Mouse (Mus musculus) embryonic facial prominence, embryonic 12.5 days (tissue): ENCODE results near the gene Ralgapb. TPM values are rescaled to one million over a fixed set of nuclear protein-coding genes. Genes with fewer than 3 reads are reported as not detected.

Source experiments
- ATAC-seq: fragments of 200-750 bp; cut with Nextera tagmentation; 2 replicates; pipeline ENCODE4 v1.8.0; 2017; ENCODE audit not compliant: insufficient number of reproducible peaks, insufficient read depth, low FRiP score, low TSS enrichment
- H3K27ac ChIP-seq: fragments of 300-500 bp; sonication (generic); 2 replicates; pipeline ENCODE4 v1.5.1; 2016; ENCODE audit warnings: mild to moderate bottlenecking
- H3K27me3 ChIP-seq: fragments of 300-500 bp; sonication (generic); 2 replicates; pipeline ENCODE4 v1.6.1; 2016; ENCODE audit warnings: mild to moderate bottlenecking, moderate library complexity
- H3K36me3 ChIP-seq: fragments of 300-500 bp; sonication (generic); 2 replicates; pipeline ENCODE4 v1.6.1; 2016; ENCODE audit warnings: mild to moderate bottlenecking
- H3K4me1 ChIP-seq: fragments of 300-500 bp; sonication (generic); 2 replicates; pipeline ENCODE4 v1.6.1; 2016
- H3K4me2 ChIP-seq: fragments of 300-500 bp; sonication (generic); replicated peaks from 2 replicates; pipeline ENCODE4 v1.6.1; 2016; ENCODE audit warnings: mild to moderate bottlenecking, moderate library complexity
- H3K4me3 ChIP-seq: fragments of 300-500 bp; sonication (generic); 2 replicates; pipeline ENCODE4 v1.5.1; 2016; ENCODE audit warnings: mild to moderate bottlenecking
- H3K9ac ChIP-seq: fragments of 300-500 bp; sonication (generic); 2 replicates; pipeline ENCODE4 v1.6.1; 2016; ENCODE audit warnings: mild to moderate bottlenecking, moderate library complexity
- H3K9me3 ChIP-seq: fragments of 300-500 bp; sonication (generic); 2 replicates; pipeline ENCODE4 v1.6.1; 2016; ENCODE audit warnings: mild to moderate bottlenecking, moderate library complexity
- WGBS: fragments of 180-500 bp; shearing (Covaris S2); methylation state at CpG from one replicate; pipeline ENCODE4 v1.1.7; 2016; 5-methylcytosine and 5-hydroxymethylcytosine counted together
- polyA plus RNA-seq: library from polyadenylated mRNA; unstranded; fragments of >200 nt; fragmentation: Nextera tagmentation; extraction: Ambion mirVana; gene quantifications from 2 replicates; pipeline ENCODE4 v1.2.1, GENCODE M21; 2016

The Ralgapb gene
- polyA plus RNA-seq: 18.9 and 21.4 TPM in 2 replicates

DNA sequence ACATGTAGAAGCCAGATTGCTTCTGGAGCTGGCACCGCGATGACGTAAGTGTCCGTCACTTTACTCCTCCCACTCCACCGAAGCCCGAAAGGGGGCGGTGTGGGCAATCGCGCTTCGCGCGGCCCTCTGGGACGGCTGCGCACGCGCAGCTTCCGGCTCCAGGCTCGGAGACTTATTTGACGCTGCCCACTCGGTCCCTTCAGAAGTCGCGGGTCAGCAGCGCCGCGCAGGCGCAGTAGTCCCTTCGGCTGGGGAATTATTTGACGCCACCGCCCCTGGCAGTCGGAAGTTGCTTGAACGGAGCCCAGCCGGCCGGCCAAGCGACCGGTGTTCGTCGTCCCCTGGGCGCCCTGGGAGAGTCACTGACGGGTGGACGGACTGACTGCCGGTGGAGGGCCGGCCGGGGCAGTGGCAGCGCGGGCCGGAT, at the start of gene Ralgapb:
TSS of gene Ralgapb (plus strand) at position 254 of the 427 bp plus-strand sequence.
- Histone ChIP-seq H3K4me3 (peak within 1 kb of the TSS; percentile 95), H3K4me2 (peak within 1 kb of the TSS; percentile 94), H3K27me3 (no peaks in the 10 kb centered on the region), H3K27ac (peak within 1 kb of the TSS; percentile 86), H3K4me1 (peaks cover 10% of the 10 kb centered on the region), H3K9ac (peak within 1 kb of the TSS; percentile 94), H3K36me3 (no peaks in the 10 kb centered on the region), H3K9me3 (no peaks in the 10 kb centered on the region)
- peak; percentile 91 for ATAC-seq
- under 1% methylated on average over 41 of the region's 46 CpGs for WGBS

- H3K9ac ChIP-seq: peak overlapping the region; percentile 92
- H3K27me3 ChIP-seq: no peaks in the 10 kb centered on the region
- peak overlapping the region; percentile 69; the same call in 1 of the 2 replicates for H3K27ac ChIP-seq
- H3K9me3 ChIP-seq: no peaks in the 10 kb centered on the region
- peak overlapping the region; percentile 86 for H3K4me2 ChIP-seq
- H3K36me3 ChIP-seq: peaks cover 44% of the 10 kb centered on the region
- peak; percentile 82 for ATAC-seq
- under 1% methylated on average over 41 of the region's 41 CpGs for WGBS
- peak overlapping the region; percentile 90 for H3K4me3 ChIP-seq
- H3K4me1 ChIP-seq: peaks cover 20% of the 10 kb centered on the region
Observed at GRCm38 (mm10) chr2:158360873-158361677, 48.6 kb upstream of the Ralgapb start.

DNA sequence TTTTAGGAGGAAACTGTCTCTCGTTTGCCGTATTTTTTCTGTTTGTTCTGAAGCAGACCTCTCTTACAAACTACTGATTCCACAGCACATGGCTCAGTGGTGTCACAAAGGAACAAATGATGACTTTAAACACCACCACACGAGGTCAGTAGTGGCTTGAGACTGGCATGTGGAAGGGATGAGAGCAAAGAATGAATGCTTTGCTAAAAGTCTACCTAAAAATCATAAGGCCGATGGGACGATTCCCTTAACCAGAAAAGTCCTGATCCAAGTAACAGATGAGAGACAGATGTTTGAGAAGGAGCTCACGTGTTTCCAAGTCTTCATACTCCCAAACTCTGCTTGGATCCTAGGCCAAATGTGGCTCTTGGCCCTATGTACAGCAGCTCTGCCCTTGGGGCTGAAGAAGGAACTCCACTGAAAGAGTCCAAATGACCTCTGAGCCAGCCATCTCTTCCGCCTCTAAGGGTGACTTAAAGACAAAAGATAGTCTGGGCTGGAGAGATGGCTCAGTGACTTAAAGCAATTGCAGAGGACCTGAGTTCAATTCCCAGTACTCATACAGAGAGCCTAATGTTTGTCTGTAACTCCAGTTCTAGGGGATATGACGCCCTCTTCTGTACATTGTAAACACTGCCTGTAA, 47.8 kb upstream of the Ralgapb start:
- no peaks in the 10 kb centered on the region for H3K27me3 ChIP-seq
- H3K36me3 ChIP-seq: peaks cover 36% of the 10 kb centered on the region
- H3K4me1 ChIP-seq: peaks cover 20% of the 10 kb centered on the region
- H3K4me3 ChIP-seq: peak overlapping the region; percentile 90
- 34% methylated on average over 8 of the region's 8 CpGs for WGBS
- H3K9me3 ChIP-seq: no peaks in the 10 kb centered on the region
- no peak overlapping the region for H3K9ac ChIP-seq
- H3K4me2 ChIP-seq: peak overlapping the region; percentile 86
- H3K27ac ChIP-seq: peak overlapping the region; percentile 50; the same call in 1 of the 2 replicates
- ATAC-seq: no peak

DNA sequence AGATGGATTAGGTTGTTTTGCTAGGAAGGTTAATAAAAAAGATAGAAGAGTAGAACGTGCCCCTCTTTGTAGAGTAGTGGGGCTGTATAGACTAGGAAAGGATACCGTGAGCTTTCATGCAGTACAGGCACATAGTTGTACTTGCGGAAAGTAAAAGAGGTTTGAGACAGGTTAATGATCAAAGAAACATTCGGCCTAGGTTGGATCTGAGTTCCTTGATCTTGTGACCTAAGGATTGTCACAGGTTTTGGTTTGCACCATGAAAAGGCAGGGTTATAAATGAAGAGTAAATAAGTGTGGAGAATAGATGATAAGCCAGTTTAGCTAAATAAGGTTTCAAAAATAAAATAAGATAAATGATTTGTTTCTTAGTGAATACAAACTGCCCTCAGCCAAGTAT, 45.5 kb upstream of the Ralgapb start:
- Histone ChIP-seq H3K36me3 (peaks cover 13% of the 10 kb centered on the region), H3K4me2 (no peak overlapping the region), H3K27me3 (no peaks in the 10 kb centered on the region), H3K27ac (no peak overlapping the region), H3K4me3 (no peak overlapping the region), H3K4me1 (peaks cover 12% of the 10 kb centered on the region), H3K9ac (no peak overlapping the region), H3K9me3 (no peaks in the 10 kb centered on the region)
- ATAC-seq: no peak
- WGBS: 86% methylated on average over 4 of the region's 4 CpGs

GRCm38 (mm10) chr2:158365099-158365850, 44.4 kb upstream of the Ralgapb start:
- no peak overlapping the region for H3K4me3 ChIP-seq
- no peaks in the 10 kb centered on the region for H3K9me3 ChIP-seq
- H3K4me2 ChIP-seq: no peak overlapping the region
- H3K9ac ChIP-seq: no peak overlapping the region
- no peak overlapping the region for H3K27ac ChIP-seq
- H3K4me1 ChIP-seq: peaks cover 3% of the 10 kb centered on the region
- no peak for ATAC-seq
- H3K36me3 ChIP-seq: 0 out of 2 replicates have a peak, but pooled peaks cover 2% of the 10 kb centered on the region
- H3K27me3 ChIP-seq: no peaks in the 10 kb centered on the region
- WGBS: 69% methylated on average over 12 of the region's 12 CpGs

- no peaks in the 10 kb centered on the region for H3K9me3 ChIP-seq
- H3K27me3 ChIP-seq: no peaks in the 10 kb centered on the region
- no peaks in the 10 kb centered on the region for H3K4me1 ChIP-seq
- H3K27ac ChIP-seq: no peak overlapping the region
- ATAC-seq: no peak
- no peaks in the 10 kb centered on the region for H3K36me3 ChIP-seq
- no peak overlapping the region for H3K9ac ChIP-seq
- WGBS: 87% methylated on average over 5 of the region's 5 CpGs
- no peak overlapping the region for H3K4me3 ChIP-seq
- H3K4me2 ChIP-seq: no peak overlapping the region
Observed at GRCm38 (mm10) chr2:158367654-158368053, 42.0 kb upstream of the Ralgapb start.

- Histone ChIP-seq H3K4me2 (no peak overlapping the region), H3K27ac (no peak overlapping the region), H3K4me3 (no peak overlapping the region), H3K36me3 (no peaks in the 10 kb centered on the region), H3K4me1 (no peaks in the 10 kb centered on the region), H3K27me3 (no peaks in the 10 kb centered on the region), H3K9me3 (no peaks in the 10 kb centered on the region), H3K9ac (no peak overlapping the region)
- WGBS: 88% methylated on average over 8 of the region's 8 CpGs
- ATAC-seq: no peak
Observed at GRCm38 (mm10) chr2:158368313-158368712, 41.3 kb upstream of the Ralgapb start.

DNA sequence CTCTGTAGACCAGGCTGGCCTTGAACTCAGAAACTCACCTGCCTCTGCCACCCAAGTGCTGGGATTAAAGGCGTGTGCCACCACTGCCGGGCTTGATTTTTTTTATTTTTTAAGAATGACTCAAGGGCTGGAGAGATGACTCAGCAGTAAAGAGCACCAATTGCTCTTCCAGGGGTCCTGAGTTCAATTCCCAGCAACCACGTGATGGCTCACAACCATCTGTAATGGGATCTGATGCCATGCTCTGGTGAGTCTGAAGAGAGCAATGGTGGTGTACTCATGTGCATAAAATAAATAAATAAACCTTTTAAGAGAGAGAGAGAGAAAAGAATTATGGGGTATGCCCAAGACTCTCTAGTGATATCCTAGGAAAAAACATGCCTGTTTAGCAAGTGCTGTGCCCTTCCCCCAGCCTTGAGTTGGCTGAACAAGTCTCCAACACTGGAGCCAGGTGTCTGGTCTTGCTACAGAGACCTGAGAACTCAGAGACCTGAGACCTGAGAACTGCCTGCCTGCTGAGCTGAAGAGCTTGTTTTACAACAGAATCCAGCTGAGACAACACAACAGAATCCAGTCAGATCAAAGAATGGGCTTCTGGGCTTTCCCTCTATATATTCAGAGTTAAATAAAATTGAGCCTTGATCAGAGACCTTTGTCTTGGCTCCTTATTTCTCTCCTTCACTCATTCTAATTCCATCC, 40.0 kb upstream of the Ralgapb start:
- Histone ChIP-seq H3K4me2 (no peak overlapping the region), H3K9me3 (no peaks in the 10 kb centered on the region), H3K4me1 (no peaks in the 10 kb centered on the region), H3K36me3 (no peaks in the 10 kb centered on the region), H3K27ac (no peak overlapping the region), H3K27me3 (peaks cover 6% of the 10 kb centered on the region; the same call in 1 of the 2 replicates), H3K9ac (no peak overlapping the region), H3K4me3 (no peak overlapping the region)
- no peak for ATAC-seq
- 75% methylated on average over 3 of the region's 3 CpGs for WGBS

GRCm38 (mm10) chr2:158370173-158370550, 39.5 kb upstream of the Ralgapb start:
- H3K36me3 ChIP-seq: no peaks in the 10 kb centered on the region
- H3K4me1 ChIP-seq: no peaks in the 10 kb centered on the region
- H3K4me2 ChIP-seq: no peak overlapping the region
- no peaks in the 10 kb centered on the region for H3K9me3 ChIP-seq
- no peak for ATAC-seq
- H3K27ac ChIP-seq: no peak overlapping the region
- 13% methylated on average over 5 of the region's 5 CpGs for WGBS
- peaks cover 6% of the 10 kb centered on the region; the same call in 1 of the 2 replicates for H3K27me3 ChIP-seq
- no peak overlapping the region for H3K9ac ChIP-seq
- H3K4me3 ChIP-seq: no peak overlapping the region

DNA sequence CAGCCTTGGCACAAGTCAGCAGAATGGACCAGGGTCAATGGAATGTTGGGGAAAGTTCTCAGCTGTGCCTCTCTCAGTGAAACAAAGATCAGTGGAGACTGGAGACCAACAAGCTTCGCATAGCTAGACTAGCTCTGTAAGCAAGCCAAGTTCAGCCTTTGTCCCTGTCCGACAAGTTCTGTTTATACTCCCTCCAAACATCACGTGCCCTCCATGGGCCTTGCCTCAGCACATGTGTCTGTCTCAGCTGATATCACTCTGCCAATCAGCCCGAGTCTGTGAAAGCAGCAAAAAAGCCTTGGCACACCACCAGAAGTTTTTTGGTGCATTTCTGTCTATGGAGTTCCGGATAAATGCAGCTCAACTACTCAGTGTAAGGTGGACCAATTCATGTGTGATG, 36.6 kb upstream of the Ralgapb start:
- no peaks in the 10 kb centered on the region for H3K36me3 ChIP-seq
- no peaks in the 10 kb centered on the region for H3K9me3 ChIP-seq
- no peak overlapping the region for H3K27ac ChIP-seq
- no peaks in the 10 kb centered on the region for H3K4me1 ChIP-seq
- WGBS: 84% methylated on average over 5 of the region's 5 CpGs
- H3K4me2 ChIP-seq: no peak overlapping the region
- H3K27me3 ChIP-seq: peaks cover 28% of the 10 kb centered on the region
- H3K9ac ChIP-seq: no peak overlapping the region
- no peak overlapping the region for H3K4me3 ChIP-seq
- no peak for ATAC-seq

- ATAC-seq: no peak
- Histone ChIP-seq H3K27me3 (peaks cover 28% of the 10 kb centered on the region), H3K36me3 (no peaks in the 10 kb centered on the region), H3K4me3 (no peak overlapping the region), H3K9me3 (no peaks in the 10 kb centered on the region), H3K4me2 (no peak overlapping the region), H3K9ac (no peak overlapping the region), H3K27ac (no peak overlapping the region), H3K4me1 (no peaks in the 10 kb centered on the region)
- WGBS: 67% methylated on average over 7 of the region's 7 CpGs
Observed at GRCm38 (mm10) chr2:158373516-158373915, 36.1 kb upstream of the Ralgapb start.
